Mouse (Mus musculus) midbrain, embryonic 15.5 days (tissue): ENCODE measurements around the gene Ggt5. TPM values are rescaled to one million over a fixed set of nuclear protein-coding genes. Genes with fewer than 3 reads are reported as not detected.

Experiments
- ATAC-seq: fragments of 200-750 bp; cut with Nextera tagmentation; replicated peaks from 2 replicates; pipeline ENCODE4 v1.8.0; 2017; ENCODE audit warnings: moderate TSS enrichment
- H3K27ac ChIP-seq: fragments of 300-500 bp; sonication (generic); 2 replicates; pipeline ENCODE4 v1.5.1; 2015; ENCODE audit warnings: mild to moderate bottlenecking, inconsistent platforms
- H3K27me3 ChIP-seq: fragments of 300-500 bp; sonication (generic); replicated peaks from 2 replicates; pipeline ENCODE4 v1.6.1; 2015; ENCODE audit warnings: inconsistent platforms
- H3K36me3 ChIP-seq: fragments of 300-500 bp; sonication (generic); replicated peaks from 2 replicates; pipeline ENCODE4 v1.6.1; 2015; ENCODE audit warnings: inconsistent platforms
- H3K4me1 ChIP-seq: fragments of 300-500 bp; sonication (generic); 2 replicates; pipeline ENCODE4 v1.6.1; 2015; ENCODE audit warnings: inconsistent platforms
- H3K4me2 ChIP-seq: fragments of 300-500 bp; sonication (generic); 2 replicates; pipeline ENCODE4 v1.6.1; 2015; ENCODE audit warnings: inconsistent platforms, mild to moderate bottlenecking, moderate library complexity
- H3K4me3 ChIP-seq: fragments of 300-500 bp; sonication (generic); 2 replicates; pipeline ENCODE4 v1.5.1; 2015; ENCODE audit warnings: mild to moderate bottlenecking, inconsistent platforms
- H3K9ac ChIP-seq: fragments of 300-500 bp; sonication (generic); 2 replicates; pipeline ENCODE4 v1.6.1; 2015; ENCODE audit warnings: mild to moderate bottlenecking, inconsistent platforms
- H3K9me3 ChIP-seq: fragments of 300-500 bp; sonication (generic); 2 replicates; pipeline ENCODE4 v1.6.1; 2016; ENCODE audit warnings: inconsistent platforms
- WGBS: fragments of 180-500 bp; shearing (Covaris S2); methylation state at CpG from one replicate; pipeline ENCODE4 v1.1.7; 2015; ENCODE audit warnings: mixed read lengths; 5-methylcytosine and 5-hydroxymethylcytosine counted together
- polyA plus RNA-seq: library from polyadenylated mRNA; unstranded; fragments of >200 nt; fragmentation: Nextera tagmentation; extraction: Ambion mirVana; gene quantifications from 2 replicates; pipeline ENCODE4 v1.2.1, GENCODE M21; 2015

The Ggt5 gene
- 2.2 and 3.4 TPM in 2 replicates for polyA plus RNA-seq

- Histone ChIP-seq H3K36me3 (no peaks in the 10 kb centered on the region), H3K4me2 (no peak within 1 kb of the TSS), H3K27ac (no peak within 1 kb of the TSS), H3K27me3 (0 out of 2 replicates have a peak, but pooled peaks cover 6% of the 10 kb centered on the region), H3K4me1 (peaks cover 5% of the 10 kb centered on the region; the same call in 1 of the 2 replicates), H3K9ac (no peak within 1 kb of the TSS), H3K4me3 (no peak within 1 kb of the TSS), H3K9me3 (no peaks in the 10 kb centered on the region)
- no peak for ATAC-seq
- WGBS: 34% methylated on average over 5 of the region's 5 CpGs
Measured at GRCm38 (mm10) chr10:75589129-75589528, at the start of gene Ggt5. Gene Ggt5, plus strand, starts transcription at chr10:75589340.

- H3K27me3 ChIP-seq: no peaks in the 10 kb centered on the region
- 77% methylated on average over 7 of the region's 7 CpGs for WGBS
- H3K4me2 ChIP-seq: no peak overlapping the region
- peaks cover 5% of the 10 kb centered on the region for H3K9me3 ChIP-seq
- no peaks in the 10 kb centered on the region for H3K4me1 ChIP-seq
- ATAC-seq: no peak
- H3K27ac ChIP-seq: no peak overlapping the region
- H3K9ac ChIP-seq: no peak overlapping the region
- H3K36me3 ChIP-seq: no peaks in the 10 kb centered on the region
- no peak overlapping the region for H3K4me3 ChIP-seq
Measured at GRCm38 (mm10) chr10:75547901-75548300, 41.2 kb upstream of the Ggt5 start.

GRCm38 (mm10) chr10:75548486-75548885 lies 40.7 kb upstream of the Ggt5 start:
- no peak; the same call in 1 of the 2 replicates for ATAC-seq

GRCm38 (mm10) chr10:75549886-75550285 lies 39.3 kb upstream of the Ggt5 start:
- no peak overlapping the region for H3K4me2 ChIP-seq
- no peak overlapping the region for H3K27ac ChIP-seq
- WGBS: 76% methylated on average over 7 of the region's 7 CpGs
- peaks cover 5% of the 10 kb centered on the region for H3K9me3 ChIP-seq
- 0 out of 2 replicates have a peak, but pooled peaks cover 5% of the 10 kb centered on the region for H3K36me3 ChIP-seq
- H3K4me1 ChIP-seq: no peaks in the 10 kb centered on the region
- ATAC-seq: no peak
- no peak overlapping the region for H3K9ac ChIP-seq
- H3K27me3 ChIP-seq: no peaks in the 10 kb centered on the region
- no peak overlapping the region for H3K4me3 ChIP-seq

More at GRCm38 (mm10) chr10:75548486-75548885, 40.7 kb upstream of the Ggt5 start:
- H3K4me1 ChIP-seq: no peaks in the 10 kb centered on the region
- no peak overlapping the region for H3K9ac ChIP-seq
- no peaks in the 10 kb centered on the region for H3K27me3 ChIP-seq
- H3K27ac ChIP-seq: no peak overlapping the region
- H3K36me3 ChIP-seq: 0 out of 2 replicates have a peak, but pooled peaks cover 2% of the 10 kb centered on the region
- WGBS: 69% methylated on average over 14 of the region's 14 CpGs
- H3K4me2 ChIP-seq: no peak overlapping the region
- H3K9me3 ChIP-seq: peaks cover 5% of the 10 kb centered on the region
- H3K4me3 ChIP-seq: no peak overlapping the region

- WGBS: 56% methylated on average over 12 of the region's 12 CpGs
- Histone ChIP-seq H3K27me3 (no peaks in the 10 kb centered on the region), H3K27ac (no peak overlapping the region), H3K4me2 (no peak overlapping the region), H3K9ac (no peak overlapping the region), H3K4me1 (0 out of 2 replicates have a peak, but pooled peaks cover 5% of the 10 kb centered on the region), H3K4me3 (no peak overlapping the region), H3K9me3 (no peaks in the 10 kb centered on the region), H3K36me3 (peaks cover 5% of the 10 kb centered on the region; the same call in 1 of the 2 replicates)
- no peak for ATAC-seq
Measured at GRCm38 (mm10) chr10:75551175-75551574, 38.0 kb upstream of the Ggt5 start.

- WGBS: 81% methylated on average over 2 of the region's 2 CpGs
- Histone ChIP-seq H3K27ac (no peak overlapping the region), H3K9ac (no peak overlapping the region), H3K4me2 (no peak overlapping the region), H3K4me3 (no peak overlapping the region), H3K9me3 (no peaks in the 10 kb centered on the region), H3K36me3 (peaks cover 5% of the 10 kb centered on the region; the same call in 1 of the 2 replicates), H3K27me3 (no peaks in the 10 kb centered on the region), H3K4me1 (peaks cover 14% of the 10 kb centered on the region)
- ATAC-seq: no peak
Measured at GRCm38 (mm10) chr10:75552106-75552505, 37.0 kb upstream of the Ggt5 start.

- WGBS: 75% methylated on average over 13 of the region's 13 CpGs
- ATAC-seq: no peak
- H3K9ac ChIP-seq: no peak overlapping the region
- H3K27me3 ChIP-seq: no peaks in the 10 kb centered on the region
- peaks cover 22% of the 10 kb centered on the region for H3K4me1 ChIP-seq
- peaks cover 5% of the 10 kb centered on the region; the same call in 1 of the 2 replicates for H3K36me3 ChIP-seq
- no peak overlapping the region for H3K27ac ChIP-seq
- no peak overlapping the region for H3K4me3 ChIP-seq
- H3K4me2 ChIP-seq: no peak overlapping the region
- no peaks in the 10 kb centered on the region for H3K9me3 ChIP-seq
Measured at GRCm38 (mm10) chr10:75552701-75553450, 36.3 kb upstream of the Ggt5 start.

GRCm38 (mm10) chr10:75554090-75554489 lies 35.0 kb upstream of the Ggt5 start:
- 93% methylated on average over 8 of the region's 8 CpGs for WGBS
- H3K4me3 ChIP-seq: no peak overlapping the region
- H3K4me1 ChIP-seq: peaks cover 32% of the 10 kb centered on the region
- no peaks in the 10 kb centered on the region for H3K9me3 ChIP-seq
- H3K27me3 ChIP-seq: no peaks in the 10 kb centered on the region
- H3K4me2 ChIP-seq: no peak overlapping the region
- no peak for ATAC-seq
- peaks cover 5% of the 10 kb centered on the region; the same call in 1 of the 2 replicates for H3K36me3 ChIP-seq
- H3K9ac ChIP-seq: no peak overlapping the region
- H3K27ac ChIP-seq: no peak overlapping the region

- H3K27ac ChIP-seq: peak overlapping the region; percentile 42; the same call in 1 of the 2 replicates
- no peak overlapping the region for H3K9ac ChIP-seq
- H3K36me3 ChIP-seq: peaks cover 5% of the 10 kb centered on the region; the same call in 1 of the 2 replicates
- peaks cover 37% of the 10 kb centered on the region for H3K4me1 ChIP-seq
- ATAC-seq: no peak
- H3K4me3 ChIP-seq: no peak overlapping the region
- no peaks in the 10 kb centered on the region for H3K9me3 ChIP-seq
- H3K4me2 ChIP-seq: no peak overlapping the region
- WGBS: 66% methylated on average over 6 of the region's 6 CpGs
- no peaks in the 10 kb centered on the region for H3K27me3 ChIP-seq
Measured at GRCm38 (mm10) chr10:75555557-75555956, 33.6 kb upstream of the Ggt5 start.

- no peak overlapping the region for H3K9ac ChIP-seq
- no peak overlapping the region for H3K4me2 ChIP-seq
- WGBS: 24% methylated on average over 9 of the region's 9 CpGs
Measured at GRCm38 (mm10) chr10:75556026-75556425, 33.1 kb upstream of the Ggt5 start.

GRCm38 (mm10) chr10:75558515-75558914 lies 30.6 kb upstream of the Ggt5 start:
- Histone ChIP-seq H3K9ac (peak overlapping the region; percentile 93), H3K4me2 (peak overlapping the region; percentile 82), H3K9me3 (no peaks in the 10 kb centered on the region), H3K27me3 (peaks cover 7% of the 10 kb centered on the region), H3K36me3 (peaks cover 3% of the 10 kb centered on the region; the same call in 1 of the 2 replicates), H3K4me1 (peaks cover 46% of the 10 kb centered on the region), H3K27ac (peak overlapping the region; percentile 97), H3K4me3 (peak overlapping the region; percentile 63)
- WGBS: 17% methylated on average over 3 of the region's 3 CpGs
- peak; percentile 37 for ATAC-seq

More at GRCm38 (mm10) chr10:75556026-75556425, 33.1 kb upstream of the Ggt5 start:
- Histone ChIP-seq H3K4me1 (peaks cover 42% of the 10 kb centered on the region), H3K4me3 (no peak overlapping the region), H3K36me3 (peaks cover 5% of the 10 kb centered on the region; the same call in 1 of the 2 replicates), H3K27ac (peak overlapping the region; percentile 97), H3K27me3 (peaks cover 2% of the 10 kb centered on the region; the same call in 1 of the 2 replicates), H3K9me3 (no peaks in the 10 kb centered on the region)
- peak; percentile 10; the same call in 1 of the 2 replicates for ATAC-seq

GRCm38 (mm10) chr10:75559041-75559675 lies 30.0 kb upstream of the Ggt5 start:
- Histone ChIP-seq H3K4me2 (peak overlapping the region; percentile 82), H3K4me3 (peak overlapping the region; percentile 63), H3K36me3 (no peaks in the 10 kb centered on the region; the same call in 1 of the 2 replicates), H3K9me3 (no peaks in the 10 kb centered on the region), H3K27me3 (peaks cover 7% of the 10 kb centered on the region), H3K9ac (peak overlapping the region; percentile 93), H3K27ac (peak overlapping the region; percentile 97), H3K4me1 (peaks cover 46% of the 10 kb centered on the region)
- 3% methylated on average over 14 of the region's 14 CpGs for WGBS
- peak; percentile 30 for ATAC-seq
